Mouse (Mus musculus) lung, postnatal 0 days (tissue): ENCODE results near the gene Camta1.

ENCODE experiments used
- CTCF ChIP-seq: IDR thresholded peaks from 2 replicates; pipeline ENCODE4 v1.5.1; 2016; ENCODE audit warnings: antibody characterized with exemption, mild to moderate bottlenecking
- EP300 ChIP-seq: IDR thresholded peaks from 2 replicates; pipeline ENCODE4 v1.6.1; 2016; ENCODE audit warnings: antibody characterized with exemption, mild to moderate bottlenecking, control low read depth

DNA sequence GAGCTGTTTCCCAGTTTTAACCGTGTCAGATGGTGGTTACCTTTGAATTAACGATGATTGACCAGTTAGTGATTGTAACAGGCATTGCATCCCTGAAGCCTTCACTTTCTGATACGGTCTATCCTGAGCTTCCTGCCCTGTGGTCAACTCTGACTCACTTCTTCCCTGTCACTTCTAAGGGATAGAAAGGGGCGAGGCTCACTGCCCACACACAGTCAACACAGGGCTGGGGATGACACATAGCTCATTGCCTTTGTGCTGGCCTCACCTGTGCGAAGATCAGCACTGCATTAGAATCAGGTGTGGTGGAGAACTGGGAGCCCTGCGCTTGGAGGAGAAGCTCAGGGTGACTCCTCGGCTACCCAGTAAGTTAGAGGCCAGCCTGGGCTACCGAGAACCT lies 892.7 kb downstream of the Camta1 start:
- no peak for TF ChIP-seq CTCF
- no peak for TF ChIP-seq EP300
